Mouse (Mus musculus): ENCODE data around the gene Slc6a4. TPM values are rescaled to one million over a fixed set of nuclear protein-coding genes. Genes with fewer than 3 reads are reported as not detected.
A peak's percentile ranks its signal among the peaks of the same experiment; 100 is the strongest.
"Not testable (repeated sequence)": the region's sequence is repeated elsewhere in the genome, so short reads cannot be mapped to it uniquely, and the experiment has no call there.

Gene Slc6a4
- polyA plus RNA-seq, 1 experiment = 133 TPM

- Histone ChIP-seq H3K27me3 (replicated peaks) (no peaks in the 10 kb centered on the region), H3K36me3 (replicated peaks; ENCODE audit: low read length) (peaks cover 60% of the 10 kb centered on the region), H3K4me1 (peaks cover 31% of the 10 kb centered on the region), H3K9me3 (no peaks in the 10 kb centered on the region), H3K4me3 (replicated peaks) (no peak overlapping the region)
- TF ChIP-seq GATA1 (IDR thresholded peaks at IDR 0.05; ENCODE audit: borderline replicate concordance, low read length) (no peak), FLI1 (IDR thresholded peaks at IDR 0.05; ENCODE audit: low read length) (no peak)
These were observed 63.5 kb downstream of the Slc6a4 start for GRCm38 (mm10) chr11:77061951-77062350.

GRCm38 (mm10) chr11:77063406-77063805, 65.0 kb downstream of the Slc6a4 start:
- H3K27me3 ChIP-seq (replicated peaks) = no peaks in the 10 kb centered on the region
- no peak for TF ChIP-seq FLI1 (IDR thresholded peaks at IDR 0.05; ENCODE audit: low read length)
- TF ChIP-seq GATA1 (IDR thresholded peaks at IDR 0.05; ENCODE audit: borderline replicate concordance, low read length) = no peak
- H3K4me3 ChIP-seq (replicated peaks) = no peak overlapping the region
- H3K36me3 ChIP-seq (replicated peaks; ENCODE audit: low read length) = peaks cover 68% of the 10 kb centered on the region
- H3K4me1 ChIP-seq = peaks cover 31% of the 10 kb centered on the region
- no peaks in the 10 kb centered on the region for H3K9me3 ChIP-seq

- no peak overlapping the region for H3K4me3 ChIP-seq (replicated peaks)
- peaks cover 81% of the 10 kb centered on the region for H3K36me3 ChIP-seq (replicated peaks; ENCODE audit: low read length)
- TF ChIP-seq GATA1 (IDR thresholded peaks at IDR 0.05; ENCODE audit: borderline replicate concordance, low read length) (no peak), FLI1 (IDR thresholded peaks at IDR 0.05; ENCODE audit: low read length) (no peak)
- H3K27me3 ChIP-seq (replicated peaks) = no peaks in the 10 kb centered on the region
- no peaks in the 10 kb centered on the region for H3K9me3 ChIP-seq
- H3K4me1 ChIP-seq = peaks cover 43% of the 10 kb centered on the region
These were observed 70.4 kb downstream of the Slc6a4 start for GRCm38 (mm10) chr11:77068825-77069224.

- Histone ChIP-seq H3K4me3 (replicated peaks) (no peak overlapping the region), H3K4me1 (peaks cover 32% of the 10 kb centered on the region), H3K27me3 (replicated peaks) (no peaks in the 10 kb centered on the region), H3K36me3 (replicated peaks; ENCODE audit: low read length) (peaks cover 86% of the 10 kb centered on the region), H3K9me3 (no peaks in the 10 kb centered on the region)
- no peak for TF ChIP-seq FLI1 (IDR thresholded peaks at IDR 0.05; ENCODE audit: low read length)
- TF ChIP-seq GATA1 (IDR thresholded peaks at IDR 0.05; ENCODE audit: borderline replicate concordance, low read length) = no peak
These were observed 72.3 kb downstream of the Slc6a4 start for GRCm38 (mm10) chr11:77070721-77071120.

- H3K27me3 ChIP-seq (replicated peaks); H3K9me3 ChIP-seq: not testable (repeated sequence)
- peaks cover 39% of the 10 kb centered on the region for H3K36me3 ChIP-seq (replicated peaks; ENCODE audit: low read length)
- peaks cover 20% of the 10 kb centered on the region for H3K4me1 ChIP-seq
- peak overlapping the region; percentile 96 for H3K4me3 ChIP-seq (replicated peaks)
These were observed 78.9 kb downstream of the Slc6a4 start for GRCm38 (mm10) chr11:77077331-77077730.

GRCm38 (mm10) chr11:77077792-77078191, 79.4 kb downstream of the Slc6a4 start:
- peaks cover 34% of the 10 kb centered on the region for H3K36me3 ChIP-seq (replicated peaks; ENCODE audit: low read length)
- peak overlapping the region; percentile 96 for H3K4me3 ChIP-seq (replicated peaks)
- TF ChIP-seq GATA1 (IDR thresholded peaks at IDR 0.05; ENCODE audit: borderline replicate concordance, low read length) (no peak), FLI1 (IDR thresholded peaks at IDR 0.05; ENCODE audit: low read length) (no peak)
- peaks cover 8% of the 10 kb centered on the region for H3K27me3 ChIP-seq (replicated peaks)
- H3K9me3 ChIP-seq = no peaks in the 10 kb centered on the region
- H3K4me1 ChIP-seq = peaks cover 17% of the 10 kb centered on the region

GRCm38 (mm10) chr11:77078273-77079134, 80.1 kb downstream of the Slc6a4 start, which contains the start of gene Nsrp1:
Nsrp1 (minus strand) TSS chr11:77078435.
- TF ChIP-seq FLI1 (IDR thresholded peaks at IDR 0.05; ENCODE audit: low read length) = peak; percentile 87
- no peak for TF ChIP-seq GATA1 (IDR thresholded peaks at IDR 0.05; ENCODE audit: borderline replicate concordance, low read length)
- Histone ChIP-seq H3K27me3 (replicated peaks) (peaks cover 8% of the 10 kb centered on the region), H3K4me1 (peaks cover 15% of the 10 kb centered on the region), H3K4me3 (replicated peaks) (peak within 1 kb of the TSS; percentile 96), H3K9me3 (no peaks in the 10 kb centered on the region), H3K36me3 (replicated peaks; ENCODE audit: low read length) (peaks cover 31% of the 10 kb centered on the region)

GRCm38 (mm10) chr11:77079361-77079760, 81.0 kb downstream of the Slc6a4 start:
- H3K4me1 ChIP-seq = peaks cover 15% of the 10 kb centered on the region; the same call in 1 of the 2 replicates
- peaks cover 22% of the 10 kb centered on the region for H3K36me3 ChIP-seq (replicated peaks; ENCODE audit: low read length)
- TF ChIP-seq GATA1 (IDR thresholded peaks at IDR 0.05; ENCODE audit: borderline replicate concordance, low read length) (no peak), FLI1 (IDR thresholded peaks at IDR 0.05; ENCODE audit: low read length) (no peak)
- H3K9me3 ChIP-seq = no peaks in the 10 kb centered on the region
- H3K4me3 ChIP-seq (replicated peaks) = no peak overlapping the region
- H3K27me3 ChIP-seq (replicated peaks) = peaks cover 8% of the 10 kb centered on the region

Other genes with a start within 250 kb of the Slc6a4 start
- 1.2 TPM in 1 of 2 replicates, not detected in the other for gene Gosr1, start 235.0 kb upstream of the Slc6a4 start, polyA plus RNA-seq (2012; ENCODE audit: insufficient read depth, low replicate concordance)
- gene Cpd, start 151.6 kb upstream of the Slc6a4 start, polyA plus RNA-seq (2012; ENCODE audit: insufficient read depth, low replicate concordance) = 0.40 and 1.0 TPM in 2 replicates
- gene Tmigd1, start 96.4 kb upstream of the Slc6a4 start, polyA plus RNA-seq (2012; ENCODE audit: insufficient read depth, low replicate concordance) = not detected in 2 replicates
- 4.6 and 31.1 TPM in 2 replicates for gene Blmh, start 73.8 kb upstream of the Slc6a4 start, polyA plus RNA-seq (2012; ENCODE audit: insufficient read depth, low replicate concordance)
- gene Nsrp1, start 79.8 kb downstream of the Slc6a4 start, polyA plus RNA-seq (2012; ENCODE audit: insufficient read depth, low replicate concordance) = 7.0 TPM in 1 of 2 replicates, not detected in the other
- 0.08 TPM in 1 of 2 replicates, not detected in the other for gene Efcab5, start 190.4 kb downstream of the Slc6a4 start, polyA plus RNA-seq (2012; ENCODE audit: insufficient read depth, low replicate concordance)
- 12.1 and 33.4 TPM in 2 replicates for gene Ssh2, start 217.7 kb downstream of the Slc6a4 start, polyA plus RNA-seq (2012; ENCODE audit: insufficient read depth, low replicate concordance)